Mouse (Mus musculus): Measurements from ENCODE around the gene Nsun4.

DNA sequence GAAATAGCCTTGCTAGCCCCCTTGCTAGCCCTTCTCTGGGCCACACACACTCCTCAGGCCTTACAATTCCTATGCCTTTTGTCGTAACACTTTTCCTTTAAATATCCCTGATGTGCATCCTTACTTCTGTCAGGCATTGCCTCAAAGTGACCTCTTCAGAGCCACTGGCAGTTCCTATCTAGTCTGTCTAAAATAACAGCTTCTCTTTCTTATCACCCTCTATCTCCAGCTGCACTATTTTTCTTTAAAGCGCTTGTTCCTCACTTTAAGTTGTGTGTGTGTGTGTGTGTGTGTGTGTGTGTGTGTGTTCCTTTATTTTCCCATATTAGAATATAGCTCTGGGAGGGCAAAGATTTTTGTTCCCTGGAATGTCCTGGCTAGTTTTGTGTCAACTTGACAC, 7.1 kb downstream of the Nsun4 start:
- no peak for TF ChIP-seq CTCF (IDR thresholded peaks at IDR 0.05; ENCODE audit: borderline replicate concordance, extremely low read depth, insufficient read depth, insufficient read length)
- TF ChIP-seq POLR2A (IDR thresholded peaks at IDR 0.05; ENCODE audit: borderline replicate concordance, extremely low read depth, insufficient read depth, insufficient read length, poor library complexity, severe bottlenecking), result no peak

Data from brain, embryonic 14.5 days (tissue).